Mouse (Mus musculus) hindbrain, embryonic 14.5 days (tissue): ENCODE data around the gene Rab10. TPM values are rescaled to one million over a fixed set of nuclear protein-coding genes. Genes with fewer than 3 reads are reported as not detected.

ENCODE experiments used
- ATAC-seq: fragments of 200-750 bp; cut with Nextera tagmentation; 2 replicates; pipeline ENCODE4 v1.8.0; 2017; ENCODE audit warnings: moderate number of reproducible peaks, mild to moderate bottlenecking, moderate TSS enrichment, moderate library complexity; ENCODE audit not compliant: low FRiP score
- DNase-seq: peaks from one replicate; pipeline ENCODE4 v3.0.0-alpha.2; 2015; ENCODE audit warnings: low spot score
- H3K27ac ChIP-seq: fragments of 300-500 bp; sonication (generic); 2 replicates; pipeline ENCODE4 v1.5.1; 2014; ENCODE audit warnings: mild to moderate bottlenecking, moderate library complexity
- H3K27me3 ChIP-seq: fragments of 300-500 bp; sonication (generic); 2 replicates; pipeline ENCODE4 v1.6.1; 2014; ENCODE audit warnings: mild to moderate bottlenecking, low read length, mixed read lengths; ENCODE audit not compliant: control insufficient read depth, insufficient read depth
- H3K36me3 ChIP-seq: fragments of 300-500 bp; sonication (generic); replicated peaks from 2 replicates; pipeline ENCODE4 v1.6.1; 2014; ENCODE audit not compliant: control insufficient read depth, insufficient read depth
- H3K4me1 ChIP-seq: fragments of 300-500 bp; sonication (generic); replicated peaks from 2 replicates; pipeline ENCODE4 v1.6.1; 2014; ENCODE audit warnings: antibody characterized with exemption, low read length, mixed read lengths; ENCODE audit not compliant: control insufficient read depth, insufficient read depth
- H3K4me2 ChIP-seq: fragments of 300-500 bp; sonication (generic); replicated peaks from 2 replicates; pipeline ENCODE4 v1.6.1; 2014; ENCODE audit warnings: mild to moderate bottlenecking, moderate library complexity
- H3K4me3 ChIP-seq: fragments of 300-500 bp; sonication (generic); replicated peaks from 2 replicates; pipeline ENCODE4 v1.5.1; 2014; ENCODE audit warnings: mild to moderate bottlenecking, low read length
- H3K9ac ChIP-seq: fragments of 300-500 bp; sonication (generic); 2 replicates; pipeline ENCODE4 v1.6.1; 2014
- H3K9me3 ChIP-seq: fragments of 300-500 bp; sonication (generic); 2 replicates; pipeline ENCODE4 v1.6.1; 2016; ENCODE audit warnings: low read length; ENCODE audit not compliant: control insufficient read depth
- WGBS: fragments of 180-500 bp; shearing (Covaris S2); extraction: QIAGEN DNeasy Blood & Tissue Kit; methylation state at CpG from one replicate; pipeline ENCODE4 v1.1.7; 2014; 5-methylcytosine and 5-hydroxymethylcytosine counted together
- polyA plus RNA-seq: library from polyadenylated mRNA; unstranded; fragments of >200 nt; fragmentation: Nextera tagmentation; extraction: Ambion mirVana; gene quantifications from 2 replicates; pipeline ENCODE4 v1.2.1, GENCODE M21; 2014

The Rab10 gene
- polyA plus RNA-seq, 1 experiment from 2014 or later = 181 TPM

DNA sequence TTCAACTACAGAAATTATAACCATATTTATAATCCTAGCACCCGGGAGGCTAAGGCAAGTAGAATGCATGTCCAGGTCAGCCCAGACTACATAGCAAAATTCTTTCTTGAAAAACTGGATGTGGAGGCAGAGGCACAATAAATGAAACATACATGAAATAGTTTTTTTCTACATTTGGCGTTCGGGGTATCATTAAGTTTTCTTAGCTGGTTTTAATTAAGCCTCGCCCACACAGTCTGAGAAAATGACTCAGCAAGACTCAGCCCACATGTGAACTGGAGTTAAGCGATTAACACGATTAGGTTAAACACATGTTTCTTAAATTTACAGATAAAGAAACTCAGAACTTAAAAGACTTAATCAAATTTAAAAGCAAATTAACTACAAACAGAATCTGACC, 24.4 kb downstream of the Rab10 start:
- no peaks in the 10 kb centered on the region for H3K27me3 ChIP-seq
- no peaks in the 10 kb centered on the region for H3K4me1 ChIP-seq
- no peak for ATAC-seq
- no peaks in the 10 kb centered on the region for H3K36me3 ChIP-seq
- no peak overlapping the region for H3K4me2 ChIP-seq
- DNase-seq = no peak
- no peaks in the 10 kb centered on the region for H3K9me3 ChIP-seq
- WGBS = 92% methylated on average over 6 of the region's 6 CpGs
- H3K4me3 ChIP-seq = no peak overlapping the region
- H3K9ac ChIP-seq = no peak overlapping the region
- no peak overlapping the region for H3K27ac ChIP-seq

DNA sequence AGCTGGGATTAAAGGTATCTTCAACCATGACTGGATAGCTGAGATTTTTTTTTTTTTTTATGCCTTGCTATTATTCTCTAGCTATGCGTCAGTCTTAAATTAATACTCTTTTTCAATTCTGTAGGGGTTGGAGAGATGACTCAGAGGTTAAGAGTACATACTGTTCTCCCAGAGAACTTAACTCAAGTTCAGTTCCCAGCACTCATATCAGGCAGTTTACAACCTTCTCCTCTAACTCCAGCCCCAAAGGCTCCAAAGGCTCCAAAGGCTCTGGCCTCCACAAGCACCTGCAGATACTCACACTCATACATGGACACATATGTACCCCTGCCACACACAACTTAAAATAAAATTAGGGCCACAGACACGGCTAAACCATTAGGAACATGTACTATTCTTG, 25.3 kb downstream of the Rab10 start:
- DNase-seq (no peak), ATAC-seq (no peak)
- no peak overlapping the region for H3K4me3 ChIP-seq
- 95% methylated on average over 2 of the region's 2 CpGs for WGBS
- H3K9ac ChIP-seq = no peak overlapping the region
- no peak overlapping the region for H3K27ac ChIP-seq
- H3K4me2 ChIP-seq = no peak overlapping the region
- no peaks in the 10 kb centered on the region for H3K27me3 ChIP-seq
- H3K9me3 ChIP-seq = no peaks in the 10 kb centered on the region
- no peaks in the 10 kb centered on the region for H3K4me1 ChIP-seq
- H3K36me3 ChIP-seq = no peaks in the 10 kb centered on the region

DNA sequence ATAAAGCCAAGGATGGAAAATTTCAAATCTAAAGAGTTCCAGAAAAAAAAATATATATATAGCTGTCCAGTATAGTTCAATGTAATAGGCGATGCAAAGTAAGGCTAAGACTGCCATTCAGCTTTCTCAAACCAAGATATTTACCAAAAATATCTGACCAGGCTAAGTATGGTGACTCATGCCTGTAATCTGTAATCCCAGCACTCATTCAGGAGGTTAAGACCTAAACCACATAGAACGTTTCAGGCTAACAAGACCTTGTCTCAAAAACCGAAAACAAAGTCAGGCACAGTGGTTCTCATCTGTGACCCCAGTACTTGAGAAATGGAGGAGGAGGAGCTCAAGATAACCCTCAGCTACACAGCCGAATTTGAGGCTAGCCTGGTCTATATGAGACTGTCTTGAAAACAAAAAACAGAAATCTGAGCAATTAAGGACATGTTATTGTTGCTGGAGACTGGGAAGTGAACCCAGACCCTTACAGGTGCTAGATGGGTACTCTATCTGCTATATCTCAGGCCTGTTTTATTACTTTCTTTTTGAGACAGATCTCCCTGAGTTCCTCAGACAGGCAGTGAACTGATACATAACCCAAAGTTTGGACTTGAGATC, 25.8 kb downstream of the Rab10 start:
- Histone ChIP-seq H3K36me3 (no peaks in the 10 kb centered on the region), H3K27me3 (no peaks in the 10 kb centered on the region), H3K9me3 (no peaks in the 10 kb centered on the region), H3K4me2 (no peak overlapping the region), H3K4me3 (no peak overlapping the region), H3K4me1 (no peaks in the 10 kb centered on the region), H3K9ac (no peak overlapping the region), H3K27ac (no peak overlapping the region)
- WGBS = 90% methylated on average over 4 of the region's 4 CpGs
- ATAC-seq (no peak), DNase-seq (no peak)

DNA sequence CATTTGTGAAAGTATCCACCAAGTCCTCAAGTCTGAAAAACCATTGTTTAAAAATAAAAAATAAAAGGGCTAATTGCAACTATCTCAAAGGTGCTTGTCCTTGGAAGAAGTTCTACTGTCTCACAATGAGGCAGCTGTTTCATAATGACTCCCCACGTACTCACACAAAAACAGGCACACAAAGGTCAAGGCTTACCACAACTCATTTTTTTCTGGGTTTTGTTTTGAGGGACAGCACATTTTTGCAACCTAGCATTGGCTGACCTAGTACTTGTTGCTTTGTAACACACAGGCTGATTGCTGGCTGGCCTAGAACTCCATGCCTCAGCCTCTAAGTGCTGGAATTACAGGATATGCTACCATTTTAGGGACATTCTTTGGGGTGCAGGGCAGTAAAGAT, 26.8 kb downstream of the Rab10 start:
- ATAC-seq (no peak), DNase-seq (no peak)
- no peaks in the 10 kb centered on the region for H3K4me1 ChIP-seq
- H3K4me3 ChIP-seq = no peak overlapping the region
- no peak overlapping the region for H3K27ac ChIP-seq
- 72% methylated on average over 1 of the region's 1 CpGs for WGBS
- H3K9me3 ChIP-seq = no peaks in the 10 kb centered on the region
- no peak overlapping the region for H3K4me2 ChIP-seq
- H3K27me3 ChIP-seq = no peaks in the 10 kb centered on the region
- no peak overlapping the region for H3K9ac ChIP-seq
- no peaks in the 10 kb centered on the region for H3K36me3 ChIP-seq

DNA sequence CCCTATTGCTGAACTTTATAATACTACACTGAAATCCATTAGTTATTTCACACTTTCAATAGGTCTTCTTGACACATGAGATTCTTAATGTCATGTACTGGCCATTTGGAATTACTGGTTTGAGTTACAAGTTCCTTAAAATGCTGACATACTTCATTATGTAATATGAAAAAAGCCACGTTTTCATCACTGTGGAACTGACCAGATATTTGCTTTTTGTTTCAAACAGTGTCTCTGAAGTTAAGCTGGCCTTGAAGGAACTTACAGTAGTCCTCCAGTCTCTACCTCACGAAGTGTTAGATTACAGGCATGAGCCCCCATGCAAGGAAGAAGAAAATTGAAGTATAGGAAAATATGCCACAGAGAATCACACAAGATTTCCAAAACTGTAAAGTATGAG, 27.2 kb downstream of the Rab10 start:
- DNase-seq = no peak
- Histone ChIP-seq H3K36me3 (no peaks in the 10 kb centered on the region), H3K27me3 (no peaks in the 10 kb centered on the region), H3K9me3 (no peaks in the 10 kb centered on the region), H3K4me3 (no peak overlapping the region), H3K4me1 (no peaks in the 10 kb centered on the region), H3K27ac (no peak overlapping the region), H3K4me2 (no peak overlapping the region), H3K9ac (no peak overlapping the region)
- WGBS = 94% methylated on average over 2 of the region's 2 CpGs
- no peak for ATAC-seq

DNA sequence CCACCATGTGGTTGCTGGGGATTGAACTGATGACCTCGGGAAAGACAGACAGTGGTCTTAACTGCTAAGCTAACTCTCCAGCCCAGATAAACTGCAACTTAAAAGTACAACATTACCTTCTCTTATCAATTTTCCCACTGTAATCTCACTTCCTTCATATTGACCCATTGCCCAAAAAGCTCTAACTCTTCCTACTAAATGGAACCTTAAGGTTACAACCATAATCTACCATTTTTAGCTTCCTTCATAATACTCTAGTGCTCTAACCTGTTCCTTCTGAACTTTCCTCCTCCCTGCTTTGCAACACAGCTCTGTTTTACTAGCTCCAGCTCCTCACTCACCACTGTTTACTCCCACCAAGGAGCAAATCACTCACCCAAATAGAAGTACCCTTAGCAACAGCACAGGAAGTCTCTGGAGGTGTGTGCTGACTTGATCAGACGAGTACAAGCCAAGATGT, 30.9 kb downstream of the Rab10 start:
- H3K4me2 ChIP-seq = no peak overlapping the region
- no peak overlapping the region for H3K27ac ChIP-seq
- no peak overlapping the region for H3K9ac ChIP-seq
- no peak overlapping the region for H3K4me3 ChIP-seq
- no peaks in the 10 kb centered on the region for H3K36me3 ChIP-seq
- DNase-seq (no peak), ATAC-seq (no peak)
- 99% methylated on average over 2 of the region's 2 CpGs for WGBS
- H3K4me1 ChIP-seq = no peaks in the 10 kb centered on the region
- no peaks in the 10 kb centered on the region for H3K27me3 ChIP-seq
- no peaks in the 10 kb centered on the region for H3K9me3 ChIP-seq

DNA sequence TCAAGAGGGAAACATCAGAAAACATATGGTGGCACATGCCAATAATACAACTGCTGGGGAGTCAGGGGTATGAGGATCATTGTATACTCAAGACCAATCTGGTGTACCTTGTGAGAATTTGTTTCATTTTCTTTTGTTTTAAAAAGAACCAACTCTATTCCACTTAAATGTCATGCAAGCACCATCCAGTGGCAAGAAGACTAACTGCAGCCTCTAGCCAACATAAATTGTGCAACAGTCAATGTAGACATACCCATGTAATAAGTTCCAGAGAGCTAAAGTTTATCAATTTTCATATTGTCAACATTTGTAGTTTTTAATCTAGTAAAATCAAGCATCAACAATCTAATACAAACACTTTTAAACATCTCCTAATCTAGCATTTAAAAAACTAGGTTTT, 39.0 kb downstream of the Rab10 start:
- DNase-seq = no peak
- no peaks in the 10 kb centered on the region for H3K9me3 ChIP-seq
- no peak overlapping the region for H3K9ac ChIP-seq
- H3K27me3 ChIP-seq = no peaks in the 10 kb centered on the region
- no peak overlapping the region for H3K4me2 ChIP-seq
- no peak overlapping the region for H3K27ac ChIP-seq
- no peak overlapping the region for H3K4me3 ChIP-seq
- no peak for ATAC-seq
- no peaks in the 10 kb centered on the region for H3K4me1 ChIP-seq
- no peaks in the 10 kb centered on the region for H3K36me3 ChIP-seq

DNA sequence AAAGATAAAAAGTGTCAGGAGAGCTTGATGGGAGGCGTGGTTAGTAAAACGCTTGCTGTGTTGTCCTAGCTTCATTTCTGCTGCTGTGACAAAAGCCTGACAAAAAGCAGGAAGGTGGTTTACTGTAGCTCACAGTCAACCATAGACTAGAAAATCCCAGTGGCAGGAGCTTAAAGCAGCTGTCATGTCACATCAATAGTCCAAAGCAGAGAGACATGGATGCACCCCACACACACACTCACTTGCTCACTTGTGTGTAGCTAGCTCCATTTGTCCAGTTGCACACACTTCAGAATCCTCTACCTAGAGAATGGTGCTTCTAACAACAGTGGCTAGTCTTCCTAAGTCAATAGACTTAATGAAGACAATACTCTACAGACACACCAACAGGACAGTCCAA, 42.4 kb downstream of the Rab10 start:
- Histone ChIP-seq H3K36me3 (0 out of 2 replicates have a peak, but pooled peaks cover 2% of the 10 kb centered on the region), H3K4me1 (no peaks in the 10 kb centered on the region), H3K9me3 (no peaks in the 10 kb centered on the region), H3K27me3 (no peaks in the 10 kb centered on the region), H3K27ac (no peak overlapping the region), H3K4me2 (no peak overlapping the region), H3K4me3 (no peak overlapping the region), H3K9ac (no peak overlapping the region)
- DNase-seq (no peak), ATAC-seq (no peak)
- 94% methylated on average over 2 of the region's 2 CpGs for WGBS

DNA sequence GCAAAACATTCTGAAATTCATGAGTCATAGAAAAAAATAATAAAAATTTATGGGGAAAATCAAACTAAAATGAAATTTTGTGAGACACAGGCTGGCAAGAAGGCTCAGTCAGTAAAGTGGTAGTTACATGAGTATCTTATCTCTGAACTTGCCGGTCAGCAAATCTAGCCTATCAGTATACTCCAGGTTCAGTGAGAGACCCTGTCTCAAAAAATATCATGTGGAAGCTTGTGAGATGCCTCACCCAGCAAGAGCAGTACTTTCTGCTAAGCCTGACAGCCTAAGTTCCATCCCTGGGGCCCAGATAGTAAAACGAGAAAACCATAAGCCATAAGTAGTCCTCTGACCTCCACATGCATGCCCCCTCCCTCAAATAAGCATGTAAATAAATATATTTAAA, 44.6 kb downstream of the Rab10 start:
- Histone ChIP-seq H3K36me3 (0 out of 2 replicates have a peak, but pooled peaks cover 9% of the 10 kb centered on the region), H3K4me2 (no peak overlapping the region), H3K27ac (no peak overlapping the region), H3K27me3 (no peaks in the 10 kb centered on the region), H3K9me3 (no peaks in the 10 kb centered on the region), H3K4me1 (no peaks in the 10 kb centered on the region), H3K4me3 (no peak overlapping the region), H3K9ac (no peak overlapping the region)
- WGBS = 93% methylated on average over 2 of the region's 2 CpGs
- no peak for DNase-seq
- no peak for ATAC-seq

DNA sequence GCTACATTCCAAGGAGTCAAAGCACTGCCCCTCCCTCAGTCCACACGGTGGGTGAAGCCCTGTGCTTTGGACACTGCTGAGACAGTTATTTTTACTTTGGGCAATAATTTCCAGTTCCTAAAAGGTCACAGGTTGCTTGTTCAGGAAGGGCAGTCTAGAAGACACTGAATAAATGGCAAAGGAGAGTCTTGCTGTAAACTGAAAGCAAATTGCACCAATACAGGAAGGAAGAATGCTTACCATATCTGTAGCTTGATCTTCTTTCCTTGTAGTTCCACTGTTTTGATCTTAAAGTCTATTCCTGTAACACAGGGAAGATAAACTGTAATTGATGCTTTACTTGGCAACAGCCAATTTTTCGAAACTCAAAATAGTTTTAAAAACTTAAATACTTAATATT, 45.3 kb downstream of the Rab10 start:
- DNase-seq (no peak), ATAC-seq (no peak)
- 78% methylated on average over 2 of the region's 2 CpGs for WGBS
- H3K36me3 ChIP-seq = 0 out of 2 replicates have a peak, but pooled peaks cover 9% of the 10 kb centered on the region
- H3K9me3 ChIP-seq = no peaks in the 10 kb centered on the region
- no peak overlapping the region for H3K27ac ChIP-seq
- no peak overlapping the region for H3K4me2 ChIP-seq
- H3K4me1 ChIP-seq = no peaks in the 10 kb centered on the region
- no peaks in the 10 kb centered on the region for H3K27me3 ChIP-seq
- no peak overlapping the region for H3K4me3 ChIP-seq
- H3K9ac ChIP-seq = no peak overlapping the region
